Mouse (Mus musculus) CH12.LX (cell line): ENCODE data around the gene Rnf25.

Source experiments
- BHLHE40 ChIP-seq: IDR thresholded peaks from 2 replicates; pipeline ENCODE4 v1.6.1; 2011; ENCODE audit warnings: mild to moderate bottlenecking, low read depth, low read length, improper control_type of control experiment
- POLR2AphosphoS2 ChIP-seq: IDR thresholded peaks from 2 replicates; pipeline ENCODE4 v1.6.1; 2011; ENCODE audit warnings: low read depth, low read length, improper control_type of control experiment
- SIN3A ChIP-seq: IDR thresholded peaks from 2 replicates; pipeline ENCODE4 v1.6.1; 2012; ENCODE audit warnings: low read length, improper control_type of control experiment, inconsistent platforms
- ZNF384 ChIP-seq: IDR thresholded peaks from 2 replicates; pipeline ENCODE4 v1.6.1; 2012; ENCODE audit warnings: low read depth, low read length, improper control_type of control experiment, inconsistent platforms

DNA sequence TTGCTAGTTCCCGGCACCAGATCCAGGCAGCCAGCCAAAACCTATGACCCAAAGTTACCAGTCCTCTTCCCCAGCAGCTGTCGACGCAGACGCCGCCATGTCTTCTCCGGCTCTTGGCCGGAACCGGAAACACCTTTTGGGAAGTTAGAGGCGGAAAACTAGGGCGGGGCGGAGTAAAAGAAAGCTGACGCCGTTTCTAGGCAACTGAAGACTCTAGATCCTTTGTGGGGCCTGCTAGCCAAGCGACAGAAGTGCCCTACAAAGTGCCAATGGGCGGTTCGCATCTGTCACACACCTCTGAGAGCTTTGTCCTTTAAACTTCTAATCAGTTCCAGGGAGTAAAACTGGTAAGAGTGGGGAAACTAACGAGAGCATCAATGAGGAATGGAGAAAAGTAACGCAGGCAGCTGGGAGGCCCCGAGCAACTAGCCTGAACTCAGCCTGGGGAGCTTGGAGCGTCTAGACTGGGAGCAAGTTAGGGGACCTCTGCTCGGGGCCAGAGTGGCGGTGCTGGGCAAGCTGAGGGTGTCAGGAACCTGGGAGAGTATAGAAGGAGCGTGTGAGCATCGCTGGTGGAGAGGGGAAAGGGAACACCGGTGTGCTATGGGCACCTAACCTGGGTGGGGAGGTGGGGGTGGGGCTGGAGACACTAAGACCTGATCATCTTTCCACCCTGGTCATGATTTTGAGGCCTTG lies at the start of gene Rnf25, which contains the start of gene Stk36:
- TF ChIP-seq POLR2AphosphoS2 (peak; percentile 74; the same call in 1 of the 2 replicates), SIN3A (peak; percentile 85), BHLHE40 (no peak), ZNF384 (no peak)
